Mouse (Mus musculus) 416B (cell line): ENCODE data around the gene Msl1.

ENCODE experiments used
- DNase-seq: peaks from one replicate; pipeline ENCODE4 v3.0.0; 2011; ENCODE audit warnings: low read depth

The Msl1 gene

GRCm38 (mm10) chr11:98846016-98846415, 50.7 kb downstream of the Msl1 start:
- no peak for DNase-seq

GRCm38 (mm10) chr11:98846865-98847604, 51.7 kb downstream of the Msl1 start:
- DNase-seq, result no peak

GRCm38 (mm10) chr11:98849196-98849894, 54.0 kb downstream of the Msl1 start:
- DNase-seq, result no peak

- DNase-seq, result no peak
Measured at GRCm38 (mm10) chr11:98850100-98851093, 55.1 kb downstream of the Msl1 start.

GRCm38 (mm10) chr11:98854116-98854515, 58.8 kb downstream of the Msl1 start:
- no peak for DNase-seq

GRCm38 (mm10) chr11:98854659-98855058, 59.3 kb downstream of the Msl1 start:
- DNase-seq, result no peak
